Mouse (Mus musculus): ENCODE results near the gene Mob3c. TPM values are rescaled to one million over a fixed set of nuclear protein-coding genes. Genes with fewer than 3 reads are reported as not detected.

The Mob3c gene
- total RNA-seq, 1 experiment = 4.0 TPM

DNA sequence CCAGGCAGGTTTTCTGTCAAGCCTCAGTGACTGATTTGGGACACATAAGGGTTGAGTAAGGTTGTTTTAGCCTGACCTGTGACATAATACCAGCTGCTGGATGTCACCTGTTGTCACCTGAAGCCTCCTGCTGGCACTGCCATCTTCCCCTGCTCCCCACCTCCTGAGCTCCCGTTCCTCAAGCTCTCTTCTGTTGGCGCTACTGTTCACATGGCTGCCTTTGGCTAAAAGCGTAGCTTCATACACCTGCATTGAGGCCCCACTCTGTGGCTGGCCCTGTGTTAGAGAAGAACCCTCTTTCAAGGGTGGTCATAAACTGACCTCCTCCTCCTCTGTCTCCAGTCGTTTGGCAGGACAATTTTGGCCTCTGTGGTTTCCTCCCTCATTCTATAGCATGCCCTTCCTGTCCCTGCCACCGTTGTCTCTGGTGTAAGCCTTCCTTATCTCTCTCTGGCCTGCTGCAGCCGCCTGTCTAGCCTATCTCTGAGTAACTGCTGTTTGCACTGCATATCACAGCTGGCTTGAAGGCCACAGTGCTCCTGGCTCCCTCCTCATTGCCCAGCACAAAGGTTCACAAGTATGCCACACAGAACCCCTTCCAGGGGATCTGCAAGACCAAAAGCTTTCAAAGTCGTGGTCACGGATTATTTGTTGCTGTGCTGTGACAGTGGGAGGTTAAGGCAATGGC lies 21.2 kb downstream of the Mob3c start:
- no peak for DNase-seq (ENCODE audit: low read depth, low spot score)
- in situ Hi-C loops (cut with MboI; ENCODE audit: low sequenced_read_pairs in 2 of 2, unreplicated experiment in 2 of 2) = no loop called here
- Histone ChIP-seq H3K9me3 (ENCODE audit: control insufficient read depth, insufficient read depth, low read depth, low read length) (no peaks in the 10 kb centered on the region), H3K9ac (ENCODE audit: insufficient read depth, low read depth, low read length, poor library complexity, severe bottlenecking) (no peak overlapping the region), H3K36me3 (ENCODE audit: control insufficient read depth, insufficient read depth, low read length, poor library complexity, severe bottlenecking) (peaks cover 9% of the 10 kb centered on the region; the same call in 1 of the 2 replicates), H3K27ac (ENCODE audit: insufficient read depth, low read depth, low read length, poor library complexity, severe bottlenecking) (no peak overlapping the region), H3K4me1 (ENCODE audit: control insufficient read depth in 2 of 2, insufficient read depth in 2 of 2, low read length in 2 of 2, poor library complexity in 1 of 2) (no peaks in the 10 kb centered on the region), H3K4me3 (ENCODE audit: insufficient read depth in 1 of 2, low read depth in 1 of 2, low read length in 2 of 2, poor library complexity in 1 of 2, severe bottlenecking in 1 of 2) (no peak overlapping the region)
- no peak for TF ChIP-seq HCFC1 (IDR thresholded peaks at IDR 0.05; ENCODE audit: borderline replicate concordance, insufficient read depth, low read length)
- no peak for TF ChIP-seq MAFK (IDR thresholded peaks at IDR 0.05; ENCODE audit: insufficient read depth, low read depth, low read length)
- no peak for TF ChIP-seq ZC3H11A (IDR thresholded peaks at IDR 0.05; ENCODE audit: borderline replicate concordance, low read depth, low read length)
- no peak for TF ChIP-seq CHD2 (IDR thresholded peaks at IDR 0.05; ENCODE audit: low read depth, low read length)
- no peak for TF ChIP-seq ZNF384 (IDR thresholded peaks at IDR 0.05; ENCODE audit: low read depth, low read length)

- H3K9ac ChIP-seq (ENCODE audit: insufficient read depth, low read depth, low read length, poor library complexity, severe bottlenecking) = no peak overlapping the region
- no peak for TF ChIP-seq HCFC1 (IDR thresholded peaks at IDR 0.05; ENCODE audit: borderline replicate concordance, insufficient read depth, low read length)
- no peak for TF ChIP-seq MAFK (IDR thresholded peaks at IDR 0.05; ENCODE audit: insufficient read depth, low read depth, low read length)
- no peak for TF ChIP-seq ZNF384 (IDR thresholded peaks at IDR 0.05; ENCODE audit: low read depth, low read length)
- TF ChIP-seq CHD2 (IDR thresholded peaks at IDR 0.05; ENCODE audit: low read depth, low read length) = no peak
- TF ChIP-seq ZC3H11A (IDR thresholded peaks at IDR 0.05; ENCODE audit: borderline replicate concordance, low read depth, low read length) = no peak
- peaks cover 9% of the 10 kb centered on the region; the same call in 1 of the 2 replicates for H3K36me3 ChIP-seq (ENCODE audit: control insufficient read depth, insufficient read depth, low read length, poor library complexity, severe bottlenecking)
- in situ Hi-C loops (cut with MboI; ENCODE audit: low sequenced_read_pairs in 2 of 2, unreplicated experiment in 2 of 2) = no loop called here
- H3K9me3 ChIP-seq (ENCODE audit: control insufficient read depth, insufficient read depth, low read depth, low read length) = no peaks in the 10 kb centered on the region
- no peak overlapping the region for H3K4me3 ChIP-seq (ENCODE audit: insufficient read depth in 1 of 2, low read depth in 1 of 2, low read length in 2 of 2, poor library complexity in 1 of 2, severe bottlenecking in 1 of 2)
- no peaks in the 10 kb centered on the region for H3K4me1 ChIP-seq (ENCODE audit: control insufficient read depth in 2 of 2, insufficient read depth in 2 of 2, low read length in 2 of 2, poor library complexity in 1 of 2)
- DNase-seq (ENCODE audit: low read depth, low spot score) = no peak
- no peak overlapping the region for H3K27ac ChIP-seq (ENCODE audit: insufficient read depth, low read depth, low read length, poor library complexity, severe bottlenecking)
These were observed 22.2 kb downstream of the Mob3c start for GRCm38 (mm10) chr4:115850111-115850510.

DNA sequence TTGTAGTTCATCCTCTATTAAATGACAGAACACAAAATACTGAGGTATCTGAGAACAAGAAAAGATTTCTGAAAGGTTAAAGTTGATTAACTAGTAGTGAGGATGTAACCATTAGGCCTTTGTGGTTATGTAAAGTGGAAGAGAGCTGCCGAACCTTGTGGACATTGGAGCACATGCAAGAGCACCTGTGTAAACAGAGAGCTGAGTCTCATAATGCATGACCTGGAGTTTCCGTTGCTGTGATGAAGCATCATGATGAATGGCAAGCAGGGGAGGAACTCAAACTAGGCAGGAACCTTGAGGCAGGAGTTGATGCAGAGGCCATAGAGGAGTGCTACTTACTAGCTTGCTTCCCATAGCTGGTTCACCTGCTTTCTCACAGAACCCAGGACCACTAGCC lies 22.7 kb downstream of the Mob3c start:
- Histone ChIP-seq H3K4me3 (ENCODE audit: insufficient read depth in 1 of 2, low read depth in 1 of 2, low read length in 2 of 2, poor library complexity in 1 of 2, severe bottlenecking in 1 of 2) (no peak overlapping the region), H3K4me1 (ENCODE audit: control insufficient read depth in 2 of 2, insufficient read depth in 2 of 2, low read length in 2 of 2, poor library complexity in 1 of 2) (no peaks in the 10 kb centered on the region), H3K9ac (ENCODE audit: insufficient read depth, low read depth, low read length, poor library complexity, severe bottlenecking) (no peak overlapping the region), H3K9me3 (ENCODE audit: control insufficient read depth, insufficient read depth, low read depth, low read length) (no peaks in the 10 kb centered on the region), H3K27ac (ENCODE audit: insufficient read depth, low read depth, low read length, poor library complexity, severe bottlenecking) (no peak overlapping the region), H3K36me3 (ENCODE audit: control insufficient read depth, insufficient read depth, low read length, poor library complexity, severe bottlenecking) (peaks cover 9% of the 10 kb centered on the region; the same call in 1 of the 2 replicates)
- no peak for TF ChIP-seq ZC3H11A (IDR thresholded peaks at IDR 0.05; ENCODE audit: borderline replicate concordance, low read depth, low read length)
- TF ChIP-seq HCFC1 (IDR thresholded peaks at IDR 0.05; ENCODE audit: borderline replicate concordance, insufficient read depth, low read length) = no peak
- TF ChIP-seq CHD2 (IDR thresholded peaks at IDR 0.05; ENCODE audit: low read depth, low read length) = no peak
- no peak for TF ChIP-seq ZNF384 (IDR thresholded peaks at IDR 0.05; ENCODE audit: low read depth, low read length)
- no peak for TF ChIP-seq MAFK (IDR thresholded peaks at IDR 0.05; ENCODE audit: insufficient read depth, low read depth, low read length)
- DNase-seq (ENCODE audit: low read depth, low spot score) = no peak
- in situ Hi-C loops (cut with MboI; ENCODE audit: low sequenced_read_pairs in 2 of 2, unreplicated experiment in 2 of 2) = no loop called here

DNA sequence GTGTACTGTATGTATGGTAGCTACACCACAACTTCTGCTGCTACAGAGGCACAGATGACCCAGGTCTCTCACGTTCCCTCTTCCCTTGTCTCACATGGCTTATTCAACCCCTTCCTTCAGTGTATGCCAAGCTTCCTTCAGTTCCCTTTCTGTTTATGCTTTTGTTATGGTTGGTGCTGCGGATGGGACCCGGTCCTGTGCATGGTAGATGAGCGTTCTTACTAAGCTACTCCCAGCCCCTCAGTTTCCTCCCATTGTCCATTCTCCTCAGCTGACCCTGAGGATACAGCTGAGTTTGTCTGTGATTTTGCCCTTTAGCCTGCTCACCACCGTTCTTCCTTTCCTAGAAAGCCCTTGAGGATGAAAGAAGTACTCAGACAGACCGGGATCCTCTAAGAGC lies 23.7 kb downstream of the Mob3c start:
- Histone ChIP-seq H3K27ac (ENCODE audit: insufficient read depth, low read depth, low read length, poor library complexity, severe bottlenecking) (no peak overlapping the region), H3K9ac (ENCODE audit: insufficient read depth, low read depth, low read length, poor library complexity, severe bottlenecking) (no peak overlapping the region), H3K4me3 (ENCODE audit: insufficient read depth in 1 of 2, low read depth in 1 of 2, low read length in 2 of 2, poor library complexity in 1 of 2, severe bottlenecking in 1 of 2) (no peak overlapping the region), H3K9me3 (ENCODE audit: control insufficient read depth, insufficient read depth, low read depth, low read length) (no peaks in the 10 kb centered on the region), H3K4me1 (ENCODE audit: control insufficient read depth in 2 of 2, insufficient read depth in 2 of 2, low read length in 2 of 2, poor library complexity in 1 of 2) (no peaks in the 10 kb centered on the region), H3K36me3 (ENCODE audit: control insufficient read depth, insufficient read depth, low read length, poor library complexity, severe bottlenecking) (peaks cover 9% of the 10 kb centered on the region; the same call in 1 of the 2 replicates)
- TF ChIP-seq MAFK (IDR thresholded peaks at IDR 0.05; ENCODE audit: insufficient read depth, low read depth, low read length) = no peak
- no peak for TF ChIP-seq HCFC1 (IDR thresholded peaks at IDR 0.05; ENCODE audit: borderline replicate concordance, insufficient read depth, low read length)
- no peak for TF ChIP-seq CHD2 (IDR thresholded peaks at IDR 0.05; ENCODE audit: low read depth, low read length)
- TF ChIP-seq ZC3H11A (IDR thresholded peaks at IDR 0.05; ENCODE audit: borderline replicate concordance, low read depth, low read length) = no peak
- no peak for TF ChIP-seq ZNF384 (IDR thresholded peaks at IDR 0.05; ENCODE audit: low read depth, low read length)
- DNase-seq (ENCODE audit: low read depth, low spot score) = no peak
- in situ Hi-C loops (cut with MboI; ENCODE audit: low sequenced_read_pairs in 2 of 2, unreplicated experiment in 2 of 2) = no loop called here
